Mouse (Mus musculus) lung, postnatal 14 days (tissue): Measurements from ENCODE around the gene Olfr281.
A peak's percentile ranks its signal among the peaks of the same experiment; 100 is the strongest.
"Not testable (repeated sequence)": the region's sequence is repeated elsewhere in the genome, so short reads cannot be mapped to it uniquely, and the experiment has no call there.

Experiments used
- DNase-seq: peaks from one replicate; pipeline ENCODE4 v3.0.0; 2021

Gene Olfr281

DNA sequence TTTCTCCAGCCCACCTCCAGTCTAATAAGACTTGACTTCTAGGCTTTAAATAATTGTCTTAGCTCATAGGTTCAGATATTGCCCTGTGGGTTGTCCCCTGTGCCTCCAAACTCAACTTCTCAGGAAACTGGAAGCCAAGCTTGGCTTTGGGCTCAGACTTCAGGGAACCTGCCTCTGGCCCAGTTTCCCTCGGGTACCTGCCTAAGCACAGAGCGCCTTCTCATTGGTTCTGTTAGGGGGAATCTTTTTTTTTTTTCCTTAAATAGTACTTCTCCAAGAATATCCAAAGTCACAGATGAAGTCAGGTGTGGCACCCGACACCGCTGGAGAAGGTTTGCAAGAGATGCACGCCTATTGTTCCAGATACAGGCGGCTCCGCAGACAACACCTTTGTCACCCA, at the start of gene Olfr281:
Olfr281 (plus strand) TSS at position 301 of the 400 bp plus-strand sequence.
- DNase-seq: no peak

DNA sequence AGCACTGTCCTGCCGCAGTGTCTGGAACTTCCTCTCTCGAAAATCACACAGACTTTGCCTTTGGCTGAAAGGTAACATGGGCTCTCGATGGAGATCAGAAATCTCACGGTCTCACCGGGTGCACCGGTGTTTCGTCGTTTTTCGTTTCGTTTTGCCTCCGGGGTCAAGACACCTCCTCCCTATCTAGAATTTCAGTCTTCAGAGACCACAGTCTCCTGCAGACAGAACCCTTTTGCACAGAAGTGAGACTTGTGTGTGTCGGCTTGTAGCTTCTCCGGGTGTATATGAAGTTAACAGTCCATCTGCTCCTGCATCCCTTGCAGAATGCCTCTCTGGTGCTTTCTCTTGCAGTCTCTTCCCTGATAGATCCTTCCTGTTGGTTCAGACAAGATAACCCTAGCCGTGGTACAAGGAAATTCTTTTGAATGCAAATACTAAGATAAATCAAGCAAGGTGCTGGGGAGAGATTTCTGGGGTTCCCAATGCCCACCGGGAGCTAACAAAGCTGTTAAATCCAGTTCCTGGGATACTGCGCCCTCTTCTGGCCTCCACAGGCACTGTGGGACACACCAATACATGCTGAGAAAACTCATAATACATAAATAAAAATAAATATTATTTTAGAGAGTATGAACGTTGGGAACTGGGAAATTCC, 43.9 kb upstream of the Olfr281 start:
- peak; percentile 44 for DNase-seq

DNA sequence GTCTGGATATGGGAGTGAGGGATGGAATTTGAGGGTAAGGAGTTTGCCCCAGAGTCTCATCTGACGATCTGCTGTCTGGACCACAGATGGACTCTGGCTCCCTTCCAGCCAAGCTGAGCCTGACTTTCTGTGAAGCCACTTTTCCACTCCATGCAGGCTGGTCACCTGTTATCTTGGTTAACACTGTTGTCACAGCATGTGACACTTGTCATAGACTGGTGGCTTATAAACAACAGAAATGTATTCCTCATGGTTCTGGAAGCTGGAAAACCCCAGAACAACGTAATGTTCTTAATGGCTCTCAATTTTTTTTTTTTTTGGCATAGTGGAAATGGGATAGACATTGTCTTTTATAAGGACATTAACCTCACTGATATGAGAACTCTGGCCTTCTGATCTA, 42.8 kb upstream of the Olfr281 start:
- DNase-seq: no peak

DNA sequence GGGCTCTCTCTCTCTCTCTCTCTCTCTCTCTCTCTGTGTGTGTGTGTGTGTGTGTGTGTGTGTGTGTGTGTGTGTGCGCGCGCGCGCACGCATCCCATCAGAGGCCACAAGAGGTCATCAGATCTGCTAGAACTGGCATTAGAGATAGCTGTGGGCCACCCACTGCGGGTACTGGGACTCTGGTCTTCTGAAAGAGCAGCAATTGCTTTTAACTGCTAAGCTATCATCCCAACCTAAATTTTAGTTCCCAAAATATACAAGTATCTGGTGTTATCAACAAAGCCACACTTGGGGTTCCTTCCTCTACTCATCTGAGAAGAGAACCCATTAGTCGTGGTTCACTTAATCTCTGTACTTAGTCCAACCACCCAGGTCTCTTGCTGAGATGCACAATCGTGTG, 42.1 kb upstream of the Olfr281 start:
- no peak for DNase-seq

DNA sequence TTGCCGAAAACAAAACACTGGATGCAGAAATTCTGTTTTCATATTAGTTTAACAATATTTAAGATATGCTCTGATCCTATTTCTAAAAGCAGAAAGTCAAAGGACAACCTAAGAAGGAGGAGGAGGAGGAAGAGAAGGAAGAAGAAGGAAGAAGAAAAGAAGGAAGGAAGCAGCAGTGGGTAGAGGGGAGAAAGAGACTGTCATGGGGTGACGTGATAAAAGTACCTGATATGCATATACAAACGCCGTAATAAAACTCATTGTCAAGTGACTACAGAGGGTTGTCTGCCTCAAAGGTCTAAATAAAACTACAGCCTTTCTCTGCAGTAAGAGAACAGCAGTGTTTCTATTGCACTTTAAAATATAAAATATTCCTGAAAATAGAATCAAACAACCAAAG, 36.4 kb upstream of the Olfr281 start:
- no peak for DNase-seq

DNA sequence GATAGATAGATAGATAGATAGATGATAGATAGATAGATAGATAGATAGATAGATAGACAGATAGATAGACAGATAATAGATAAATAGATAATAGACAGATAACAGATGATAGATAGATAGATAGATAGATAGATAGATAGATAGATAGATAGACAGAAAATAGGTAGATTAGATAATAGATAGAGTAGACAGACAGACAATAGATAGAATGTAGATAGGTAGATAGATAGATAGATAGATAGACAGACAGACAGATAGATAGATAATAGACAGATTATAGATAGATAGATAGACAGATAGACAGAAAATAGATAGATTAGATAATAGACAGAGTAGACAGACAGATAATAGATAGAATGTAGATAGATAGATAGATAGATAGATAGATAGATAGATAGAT, 35.6 kb upstream of the Olfr281 start:
- not testable (repeated sequence) for DNase-seq

DNA sequence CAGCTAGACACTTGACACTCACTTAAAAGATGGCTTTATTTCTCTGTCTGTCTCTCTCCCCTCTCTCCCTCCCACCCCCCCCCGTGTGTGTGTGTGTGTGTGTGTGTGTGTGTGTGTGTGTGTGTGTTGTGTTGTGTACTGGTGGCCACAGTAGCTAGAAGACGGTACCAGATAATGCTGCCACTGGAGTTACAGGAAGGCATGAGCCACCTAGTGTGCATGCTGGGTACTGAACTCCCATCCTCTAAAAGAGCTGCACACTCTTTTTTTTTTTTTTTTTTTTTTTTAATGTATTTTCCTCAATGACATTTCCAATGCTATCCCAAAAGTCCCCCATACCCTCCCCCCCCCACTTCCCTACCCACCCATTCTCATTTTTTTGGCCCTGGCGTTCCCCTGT, 35.1 kb upstream of the Olfr281 start:
- DNase-seq: not testable (repeated sequence)

DNA sequence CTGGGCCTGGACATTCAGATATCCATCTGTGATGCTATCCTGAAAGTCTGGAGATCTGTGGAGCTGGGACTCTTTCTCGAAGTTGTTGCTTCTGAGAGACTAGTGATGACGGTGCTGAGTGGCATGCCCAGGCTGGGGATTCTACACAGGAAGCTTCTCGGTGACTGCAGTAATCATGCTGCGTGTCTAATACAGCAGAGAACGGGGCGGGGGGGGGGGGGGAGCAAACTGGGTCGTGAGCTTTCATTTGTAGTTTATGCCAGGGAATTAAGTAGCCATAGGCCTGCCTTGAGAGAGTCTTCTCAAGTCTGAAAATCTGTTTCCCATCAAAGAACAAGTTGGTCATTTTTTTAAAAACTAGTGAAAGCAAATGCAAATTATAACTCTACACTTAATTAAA, 34.3 kb upstream of the Olfr281 start:
- DNase-seq: no peak

DNA sequence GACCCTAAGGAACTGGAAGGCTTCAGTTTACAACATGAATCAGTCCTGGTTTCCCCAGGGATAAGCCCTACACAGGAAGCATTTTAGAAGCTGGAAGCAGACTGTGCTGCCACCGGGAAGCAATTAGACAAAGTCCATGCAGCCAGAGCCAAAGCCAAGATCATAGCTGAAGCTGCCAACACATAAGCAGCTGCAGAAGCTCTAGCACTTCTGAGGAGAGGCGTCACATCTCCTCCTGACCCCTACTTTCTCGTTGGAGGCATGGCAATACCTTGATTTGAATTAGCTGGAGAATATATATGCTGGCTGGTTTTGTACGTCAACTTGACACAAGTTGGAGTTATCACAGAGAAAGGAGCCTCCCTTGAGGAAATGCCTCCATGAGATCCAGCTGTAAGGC, 31.5 kb upstream of the Olfr281 start:
- no peak for DNase-seq

DNA sequence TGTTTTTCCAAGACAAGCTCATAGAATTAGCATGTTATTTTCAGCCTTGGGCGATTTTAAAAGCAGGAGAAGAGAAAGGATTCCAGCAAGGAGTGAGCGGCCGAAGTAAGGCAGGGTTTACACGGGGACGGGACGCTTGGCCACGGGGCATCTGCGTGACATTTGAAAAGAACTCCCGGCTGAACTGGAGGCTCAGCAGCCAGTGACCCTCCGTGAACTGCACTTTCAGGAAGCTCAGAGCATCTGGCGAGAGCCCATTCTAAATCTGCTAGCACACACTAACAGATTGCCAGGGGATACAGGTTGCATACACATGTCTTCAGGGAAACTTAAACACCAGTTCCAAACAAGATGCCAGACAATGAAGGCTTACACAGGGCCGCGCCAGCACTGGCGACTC, 28.1 kb upstream of the Olfr281 start:
- no peak for DNase-seq

DNA sequence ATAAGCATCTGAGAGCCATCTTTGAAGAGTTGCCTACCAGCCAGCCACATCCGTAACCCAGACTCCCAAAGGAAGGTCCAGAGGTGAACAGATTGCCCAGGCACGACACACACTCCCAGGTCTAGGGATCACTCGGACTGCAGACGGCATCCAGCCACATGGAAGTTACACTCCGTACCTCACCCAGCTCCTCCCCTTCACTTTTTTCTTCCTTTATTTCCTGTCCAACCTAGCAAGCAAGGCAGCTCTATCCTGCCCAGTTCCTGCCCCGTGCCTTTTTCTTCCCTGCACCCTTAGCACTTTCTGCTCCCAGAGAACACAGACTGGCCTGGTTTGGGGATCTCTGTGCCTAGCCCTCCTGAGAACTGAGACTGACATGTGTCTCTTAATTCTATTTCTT, 27.6 kb upstream of the Olfr281 start:
- no peak for DNase-seq

DNA sequence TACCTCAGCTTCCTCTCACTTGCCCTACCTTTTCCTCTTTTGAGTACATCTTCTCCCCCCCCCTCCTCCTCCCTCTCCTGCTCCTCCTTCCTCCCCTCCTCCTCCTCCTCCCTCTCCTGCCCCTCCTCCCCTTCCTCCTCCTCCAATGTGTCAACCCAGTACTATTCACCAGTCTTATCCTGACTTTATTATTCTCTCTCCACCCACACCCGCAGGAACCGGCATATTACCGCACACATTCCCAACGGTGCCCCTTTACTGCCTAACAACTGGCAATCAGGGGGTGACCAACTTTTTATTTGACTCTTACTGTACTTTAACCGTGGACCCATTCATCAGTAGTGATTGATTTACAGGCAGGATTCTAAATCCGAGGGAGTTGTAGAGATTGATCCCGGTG, 27.2 kb upstream of the Olfr281 start:
- no peak for DNase-seq

DNA sequence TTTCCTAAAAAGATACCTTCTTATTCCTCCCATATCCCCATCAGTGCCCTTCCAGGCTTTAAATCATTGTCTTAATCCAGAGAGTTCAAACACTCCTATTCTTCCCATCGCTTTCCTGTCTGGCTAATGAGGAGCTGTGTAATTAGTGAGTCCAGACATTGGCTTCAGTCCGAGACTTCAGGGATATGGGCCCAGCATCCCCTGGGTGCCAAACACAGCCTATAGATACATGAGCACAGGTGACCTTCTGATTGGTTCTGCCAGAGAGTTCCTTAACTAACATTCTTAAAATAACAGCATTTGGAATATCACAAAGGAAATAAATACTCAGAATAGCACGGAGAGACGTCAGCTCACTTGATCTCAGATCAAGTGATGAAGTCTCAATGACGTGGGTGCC, 21.5 kb upstream of the Olfr281 start, which contains the start of gene Olfr282:
Olfr282 (plus strand) TSS at position 301 of the 400 bp plus-strand sequence.
- DNase-seq: not testable (repeated sequence)

DNA sequence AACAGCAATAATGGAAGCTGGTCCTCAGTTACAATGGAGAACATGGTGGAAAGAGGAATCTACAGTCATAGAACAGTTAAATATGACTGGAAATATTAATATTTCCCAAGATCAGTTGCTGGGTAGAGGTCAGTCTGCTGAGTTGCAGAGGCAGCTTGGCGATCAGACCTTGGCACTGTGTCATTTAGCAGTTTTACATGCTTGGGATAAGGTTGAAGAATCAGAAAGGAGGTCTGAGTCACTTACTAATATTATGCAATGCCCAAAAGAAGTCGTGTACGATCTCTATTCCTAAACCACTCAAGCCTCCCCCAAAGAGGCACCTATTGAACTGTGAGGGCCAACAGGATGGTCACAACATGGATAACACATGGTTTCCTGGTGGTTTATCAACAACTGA, 7.8 kb upstream of the Olfr281 start:
- DNase-seq: no peak

DNA sequence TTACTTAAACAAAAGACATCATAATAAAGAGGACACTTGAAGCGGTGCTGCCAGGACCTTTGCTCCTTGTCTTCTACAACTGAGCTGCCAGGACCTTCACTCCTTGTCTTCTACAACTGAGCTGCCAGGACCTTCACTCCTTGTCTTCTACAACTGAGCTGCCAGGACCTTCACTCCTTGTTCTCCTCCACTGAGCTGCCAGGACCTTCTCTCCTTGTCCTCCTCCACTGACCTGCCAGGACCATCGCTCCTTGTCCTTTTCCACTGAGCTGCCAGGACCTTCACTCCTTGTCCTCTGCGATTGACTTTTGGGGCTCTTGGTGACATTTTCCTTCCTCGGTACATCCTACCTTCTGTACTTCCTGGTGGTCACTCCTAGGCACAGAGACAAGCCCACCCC, 3.9 kb upstream of the Olfr281 start:
- DNase-seq: no peak

DNA sequence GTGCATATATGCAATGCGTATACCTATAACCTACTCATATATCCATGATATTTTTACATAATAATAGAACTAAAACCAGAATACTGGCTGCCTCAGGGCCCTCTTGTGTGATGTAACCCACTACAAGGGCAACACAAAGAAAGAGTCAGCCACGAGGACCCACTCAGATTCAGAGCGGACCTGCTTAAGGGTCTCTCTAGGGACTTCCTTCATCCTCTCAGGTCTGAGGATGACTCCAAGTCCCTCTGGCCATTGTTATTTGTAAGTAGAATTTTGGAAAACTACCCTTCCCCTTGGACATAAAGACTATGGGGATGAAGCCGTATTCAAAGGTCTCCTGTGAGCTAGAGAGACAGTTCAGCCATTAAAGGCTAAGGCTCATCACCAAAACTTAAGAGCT, 17.2 kb downstream of the Olfr281 start, which contains the start of gene OR5BS1P:
OR5BS1P (plus strand) TSS at position 301 of the 400 bp plus-strand sequence.
- no peak for DNase-seq

DNA sequence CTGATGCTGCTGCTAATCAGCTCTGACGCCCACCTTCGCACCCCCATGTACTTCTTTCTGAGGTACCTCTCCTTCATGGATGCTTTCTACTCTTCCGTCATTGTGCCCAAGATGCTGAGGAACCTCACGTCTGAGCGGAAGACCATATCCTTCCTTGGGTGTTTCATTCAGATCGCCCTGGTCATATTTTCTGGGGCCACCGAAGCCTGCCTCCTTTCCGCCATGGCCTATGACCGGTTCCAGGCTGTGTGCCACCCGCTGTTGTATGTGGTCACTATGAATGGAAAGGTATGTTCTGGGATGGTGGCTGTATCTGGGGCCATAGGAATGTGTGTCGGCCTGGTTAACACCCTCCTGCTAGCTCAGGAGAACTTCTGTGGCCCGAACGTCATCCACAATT, 19.2 kb downstream of the Olfr281 start:
- DNase-seq: no peak

DNA sequence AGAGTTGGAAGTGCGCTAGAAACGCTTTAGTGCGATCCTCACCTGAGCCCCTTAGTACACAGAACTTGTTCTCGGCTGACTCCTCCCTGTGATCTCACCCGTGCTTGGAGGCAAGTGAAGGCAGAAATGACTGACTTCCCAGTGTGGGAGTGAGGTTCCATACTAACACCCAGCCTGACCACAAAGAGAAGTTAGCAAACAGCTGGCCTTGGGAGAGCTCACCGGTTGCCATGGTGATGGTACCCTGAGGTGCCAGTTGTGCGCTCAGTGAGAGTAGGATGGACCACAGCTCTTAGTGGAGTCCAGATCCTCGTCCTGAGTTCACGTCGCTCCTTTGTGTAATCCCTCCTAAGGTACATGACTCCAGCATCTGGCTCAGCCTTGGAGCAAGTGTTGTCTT, 22.6 kb downstream of the Olfr281 start:
- no peak for DNase-seq

DNA sequence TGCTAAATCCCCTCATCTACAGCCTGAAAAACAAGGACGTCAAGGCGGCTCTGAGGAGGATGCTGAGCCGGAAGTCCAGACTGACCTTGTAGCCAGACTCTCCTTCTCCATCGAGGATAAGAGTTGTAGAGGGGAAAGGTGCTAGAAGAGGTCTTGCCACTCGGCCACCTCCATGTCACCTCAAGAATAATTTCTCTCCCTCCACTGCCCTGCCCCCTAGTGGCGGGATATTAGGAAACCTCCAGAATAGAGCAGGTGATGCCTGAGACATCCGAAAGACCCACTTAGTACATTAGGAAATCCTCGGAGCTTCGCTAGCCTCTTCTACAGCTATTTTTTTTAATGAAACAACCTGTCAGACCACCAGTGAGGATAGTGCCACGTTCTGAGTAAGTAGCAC, 23.0 kb downstream of the Olfr281 start:
- peak; percentile 74 for DNase-seq

DNA sequence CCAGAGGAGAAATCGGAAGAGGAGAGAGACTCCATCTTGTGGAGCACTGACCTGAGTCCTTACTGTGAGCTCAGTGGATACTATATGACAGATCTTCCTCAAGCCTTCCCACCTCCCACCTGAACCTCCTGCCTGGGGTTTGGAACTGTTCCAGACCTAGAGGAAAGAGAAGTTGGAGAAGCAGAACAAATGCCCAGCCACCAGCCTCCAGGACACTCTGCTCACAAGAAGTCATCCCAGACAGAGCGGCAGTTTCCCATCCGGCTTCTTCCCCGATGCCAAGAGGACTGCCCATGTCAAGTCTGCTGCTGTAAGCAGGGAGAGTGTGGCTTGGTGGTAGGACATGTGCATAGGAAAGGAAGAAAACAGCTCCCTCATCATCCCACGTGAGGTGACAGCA, 23.9 kb downstream of the Olfr281 start:
- no peak for DNase-seq

DNA sequence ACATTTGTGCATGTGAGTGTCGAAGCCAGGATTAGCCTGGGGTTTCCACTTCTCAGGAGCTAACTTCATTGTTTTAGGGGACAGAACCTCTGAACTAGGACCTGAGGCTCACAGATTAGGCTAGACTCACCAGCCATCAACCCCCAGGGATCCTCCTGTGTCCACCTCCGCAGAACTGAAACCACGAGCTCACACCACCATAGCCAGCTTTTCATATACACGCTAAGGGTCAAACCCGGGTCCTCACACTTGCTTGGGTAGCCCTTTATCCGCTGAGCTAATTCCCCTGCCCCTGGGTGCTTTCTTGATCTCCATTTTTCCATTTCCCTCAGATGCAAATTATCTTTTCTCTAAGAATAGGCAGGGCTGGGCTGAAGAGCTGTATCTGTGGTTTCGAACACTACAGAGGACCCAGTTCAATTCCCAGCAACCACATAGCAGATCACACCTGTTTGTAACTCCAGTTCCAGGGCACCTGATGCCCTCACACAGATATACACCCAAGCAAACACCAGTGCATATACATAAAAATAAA, 27.2 kb downstream of the Olfr281 start:
- no peak for DNase-seq

DNA sequence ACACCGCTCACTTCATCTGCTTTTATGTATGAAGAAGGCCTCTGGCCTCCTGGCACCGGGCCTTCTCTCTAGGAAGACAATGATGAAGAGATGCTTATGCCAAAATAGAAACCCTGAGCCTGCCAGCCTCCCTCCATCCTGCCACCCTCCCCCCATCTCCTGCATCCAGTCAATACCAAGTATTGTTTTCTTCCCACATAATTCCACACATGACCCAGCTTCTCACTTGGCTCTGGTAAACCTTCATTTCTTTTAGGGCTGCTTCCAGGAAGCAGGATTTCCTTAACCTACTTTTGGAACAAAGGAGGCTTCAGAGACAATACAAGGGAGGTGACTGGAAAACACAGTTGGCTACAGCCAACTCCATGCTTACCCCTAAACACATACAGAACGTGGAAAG, 30.3 kb downstream of the Olfr281 start, which contains the start of gene Lalba:
Lalba (minus strand) TSS at position 21 of the 400 bp plus-strand sequence.
- DNase-seq: peak; percentile 17

DNA sequence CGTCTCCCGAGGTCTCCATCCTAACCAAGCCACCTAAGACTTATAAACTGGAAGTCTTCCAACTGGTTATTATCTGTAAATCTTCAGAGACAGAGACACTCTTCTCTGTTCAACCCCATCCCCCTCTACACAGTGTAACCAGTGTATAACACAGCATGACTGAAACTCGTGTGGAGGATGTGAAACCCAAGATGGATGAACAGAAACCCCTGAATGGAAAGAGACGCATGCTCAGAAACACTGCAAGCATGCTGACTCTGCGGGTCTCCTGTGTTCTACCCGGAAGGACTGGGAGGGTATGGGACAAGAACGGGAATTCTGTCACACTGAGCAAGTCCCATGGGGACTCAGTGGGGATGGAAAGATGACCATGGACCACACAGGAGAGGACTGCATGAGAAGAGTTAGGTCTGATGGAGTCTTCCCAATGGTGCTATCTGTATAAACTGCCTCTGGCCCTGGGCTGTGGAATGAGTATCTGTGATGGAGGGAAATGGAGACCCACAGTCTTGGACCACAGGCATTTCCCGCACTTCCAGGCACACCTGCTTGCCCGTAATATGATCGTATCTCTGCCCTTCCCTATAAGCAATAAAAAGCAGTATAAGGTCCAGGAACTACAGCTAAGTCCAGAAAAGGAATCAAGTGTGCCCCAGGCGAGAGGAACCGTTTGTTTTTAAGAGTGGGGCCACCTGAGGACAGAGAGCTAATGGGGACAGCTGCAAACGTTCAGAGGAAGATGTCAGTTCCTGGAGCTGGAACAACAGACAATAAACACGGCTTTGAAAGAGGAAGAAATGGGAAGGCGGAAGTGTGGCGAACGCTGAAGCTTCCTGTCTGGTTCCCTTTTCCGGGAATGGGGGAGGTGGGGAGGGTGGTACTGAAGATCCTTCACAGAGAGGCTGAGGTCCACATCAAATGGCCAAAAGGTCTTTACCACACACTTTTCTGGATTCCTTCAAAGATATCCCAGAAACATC, 31.8 kb downstream of the Olfr281 start:
- peak; percentile 57 for DNase-seq
